Mouse (Mus musculus) intestine, postnatal 0 days (tissue): ENCODE results near the gene Itpka. TPM values are rescaled to one million over a fixed set of nuclear protein-coding genes. Genes with fewer than 3 reads are reported as not detected.
A peak's percentile ranks its signal among the peaks of the same experiment; 100 is the strongest.

Experiments
- ATAC-seq: fragments of 200-750 bp; cut with Nextera tagmentation; 2 replicates; pipeline ENCODE4 v1.8.0; 2017; ENCODE audit warnings: mild to moderate bottlenecking, moderate TSS enrichment, moderate library complexity
- H3K27ac ChIP-seq: fragments of 300-500 bp; sonication (generic); 2 replicates; pipeline ENCODE4 v1.5.1; 2014; ENCODE audit warnings: mild to moderate bottlenecking, low read depth, low read length, moderate library complexity
- H3K27me3 ChIP-seq: fragments of 300-500 bp; sonication (generic); replicated peaks from 2 replicates; pipeline ENCODE4 v1.6.1; 2014; ENCODE audit warnings: low read length, mixed read lengths; ENCODE audit not compliant: control insufficient read depth, insufficient read depth
- H3K36me3 ChIP-seq: fragments of 300-500 bp; sonication (generic); 2 replicates; pipeline ENCODE4 v1.6.1; 2014; ENCODE audit warnings: mild to moderate bottlenecking, moderate library complexity; ENCODE audit not compliant: control insufficient read depth, insufficient read depth
- H3K4me1 ChIP-seq: fragments of 300-500 bp; sonication (generic); replicated peaks from 2 replicates; pipeline ENCODE4 v1.6.1; 2014; ENCODE audit warnings: antibody characterized with exemption, low read length, mixed read lengths; ENCODE audit not compliant: control insufficient read depth, insufficient read depth
- H3K4me2 ChIP-seq: fragments of 300-500 bp; sonication (generic); replicated peaks from 2 replicates; pipeline ENCODE4 v1.6.1; 2014; ENCODE audit warnings: low read depth, mild to moderate bottlenecking, moderate library complexity
- H3K4me3 ChIP-seq: fragments of 300-500 bp; sonication (generic); 2 replicates; pipeline ENCODE4 v1.5.1; 2014; ENCODE audit warnings: low read depth, low read length
- H3K9ac ChIP-seq: fragments of 300-500 bp; sonication (generic); 2 replicates; pipeline ENCODE4 v1.6.1; 2014; ENCODE audit warnings: mild to moderate bottlenecking, low read depth, low read length
- H3K9me3 ChIP-seq: fragments of 300-500 bp; sonication (generic); 2 replicates; pipeline ENCODE4 v1.6.1; 2016; ENCODE audit warnings: mixed run types; ENCODE audit not compliant: control insufficient read depth
- CTCF ChIP-seq: sonication (generic); IDR thresholded peaks from 2 replicates; pipeline ENCODE4 v1.5.1; 2016; ENCODE audit warnings: low read depth, mild to moderate bottlenecking, control low read depth, antibody characterized with exemption, moderate library complexity
- WGBS: fragments of 180-500 bp; shearing (Covaris S2); extraction: QIAGEN DNeasy Blood & Tissue Kit; methylation state at CpG from one replicate; pipeline ENCODE4 v1.1.7; 2014; 5-methylcytosine and 5-hydroxymethylcytosine counted together
- polyA plus RNA-seq: library from polyadenylated mRNA; unstranded; fragments of >200 nt; fragmentation: Nextera tagmentation; extraction: Ambion mirVana; gene quantifications from 2 replicates; pipeline ENCODE4 v1.2.1, GENCODE M21; 2015

Gene Itpka
- polyA plus RNA-seq, 1 experiment from 2014 or later = 5.3 TPM

DNA sequence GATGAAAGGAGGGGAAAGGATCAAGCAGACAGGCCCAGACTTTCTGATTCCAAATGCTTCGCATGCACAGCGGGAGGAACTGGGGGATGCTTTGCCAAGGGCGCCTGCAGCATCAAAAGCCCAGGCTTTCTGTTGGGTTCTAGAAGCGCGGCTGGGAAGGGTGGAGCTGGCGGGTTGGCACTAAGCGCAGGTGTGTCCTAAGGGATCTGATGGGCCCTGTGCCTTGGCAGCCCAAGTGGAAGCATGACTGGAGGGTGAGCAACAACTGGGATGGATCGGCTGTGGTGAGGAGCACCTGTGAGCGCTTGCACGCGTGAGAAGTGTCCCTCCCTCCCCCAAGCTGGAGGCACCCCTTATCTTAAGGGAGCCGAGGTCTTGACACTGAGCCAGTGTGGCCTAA, 5.0 kb upstream of the Itpka start:
- no peak for ATAC-seq
- 0 out of 2 replicates have a peak, but pooled peaks cover 4% of the 10 kb centered on the region for H3K4me1 ChIP-seq
- H3K27ac ChIP-seq = no peak overlapping the region
- 22% methylated on average over 12 of the region's 12 CpGs for WGBS
- no peak overlapping the region for H3K9ac ChIP-seq
- no peak for TF ChIP-seq CTCF
- no peak overlapping the region for H3K4me3 ChIP-seq
- no peak overlapping the region for H3K4me2 ChIP-seq
- no peaks in the 10 kb centered on the region for H3K9me3 ChIP-seq
- H3K36me3 ChIP-seq = peaks cover 24% of the 10 kb centered on the region; the same call in 1 of the 2 replicates
- H3K27me3 ChIP-seq = no peaks in the 10 kb centered on the region

DNA sequence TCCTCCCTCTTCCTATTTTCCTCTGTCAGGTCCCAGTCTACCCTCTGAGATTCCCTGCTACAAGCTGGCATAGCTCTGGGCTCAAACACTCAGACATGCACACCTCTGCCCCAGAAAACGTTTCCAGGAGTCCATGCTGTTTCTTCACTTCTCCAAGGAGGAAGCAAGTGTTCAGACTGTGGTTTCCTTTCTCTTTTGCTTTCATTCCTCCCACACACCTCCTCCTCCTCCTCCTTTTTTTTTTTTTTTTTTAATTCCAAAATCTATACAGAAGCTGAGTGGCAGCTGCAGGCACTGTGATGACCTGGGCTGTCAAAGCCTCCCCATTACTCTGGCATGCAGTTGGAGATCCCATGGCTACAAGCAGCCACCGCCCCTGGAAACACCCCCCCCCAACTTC, 1.6 kb upstream of the Itpka start:
- peaks cover 5% of the 10 kb centered on the region; the same call in 1 of the 2 replicates for H3K4me1 ChIP-seq
- H3K4me3 ChIP-seq = no peak overlapping the region
- peak overlapping the region; percentile 27; the same call in 1 of the 2 replicates for H3K4me2 ChIP-seq
- H3K36me3 ChIP-seq = no peaks in the 10 kb centered on the region
- no peak for TF ChIP-seq CTCF
- 26% methylated on average over 2 of the region's 2 CpGs for WGBS
- H3K9me3 ChIP-seq = no peaks in the 10 kb centered on the region
- ATAC-seq = no peak
- 0 out of 2 replicates have a peak overlapping the region, but pooled peaks have one; percentile 97 for H3K27ac ChIP-seq
- no peak overlapping the region for H3K9ac ChIP-seq
- no peaks in the 10 kb centered on the region for H3K27me3 ChIP-seq

DNA sequence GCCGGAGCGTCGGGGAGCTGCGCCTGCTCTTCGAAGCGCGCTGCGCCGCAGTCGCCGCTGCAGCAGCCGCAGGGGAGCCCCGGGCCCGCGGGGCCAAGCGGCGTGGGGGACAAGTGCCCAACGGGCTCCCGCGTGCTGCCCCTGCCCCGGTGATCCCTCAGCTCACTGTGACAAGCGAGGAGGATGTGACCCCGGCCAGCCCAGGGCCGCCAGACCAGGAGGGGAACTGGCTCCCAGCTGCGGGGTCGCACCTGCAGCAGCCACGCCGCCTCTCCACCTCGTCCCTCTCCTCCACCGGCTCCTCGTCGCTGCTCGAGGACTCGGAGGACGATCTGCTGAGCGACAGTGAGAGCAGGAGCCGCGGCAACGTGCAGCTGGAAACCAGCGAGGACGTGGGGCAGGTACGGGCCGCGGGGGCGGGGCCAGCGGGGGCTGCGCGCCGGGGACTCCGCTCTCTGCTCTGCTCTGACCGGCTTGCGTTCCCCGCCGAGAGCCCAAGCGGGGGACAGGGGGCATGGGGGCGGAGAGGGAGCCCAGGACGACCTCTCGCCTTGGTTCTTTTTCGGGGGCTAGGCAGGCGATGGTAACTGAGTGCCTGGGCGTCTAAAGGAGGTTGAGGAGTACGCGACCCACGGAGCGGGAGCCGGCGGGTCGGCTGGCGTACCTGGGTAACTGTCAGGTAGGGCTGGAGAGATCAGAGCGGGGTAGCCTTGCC, 481 bp downstream of the Itpka start:
- Histone ChIP-seq H3K27ac (peak overlapping the region; percentile 97), H3K27me3 (no peaks in the 10 kb centered on the region), H3K9me3 (no peaks in the 10 kb centered on the region), H3K4me2 (peak overlapping the region; percentile 100), H3K4me3 (peak overlapping the region; percentile 64), H3K9ac (peak overlapping the region; percentile 65), H3K36me3 (no peaks in the 10 kb centered on the region), H3K4me1 (peaks cover 7% of the 10 kb centered on the region; the same call in 1 of the 2 replicates)
- ATAC-seq = no peak
- 1% methylated on average over 53 of the region's 70 CpGs for WGBS
- TF ChIP-seq CTCF = no peak

DNA sequence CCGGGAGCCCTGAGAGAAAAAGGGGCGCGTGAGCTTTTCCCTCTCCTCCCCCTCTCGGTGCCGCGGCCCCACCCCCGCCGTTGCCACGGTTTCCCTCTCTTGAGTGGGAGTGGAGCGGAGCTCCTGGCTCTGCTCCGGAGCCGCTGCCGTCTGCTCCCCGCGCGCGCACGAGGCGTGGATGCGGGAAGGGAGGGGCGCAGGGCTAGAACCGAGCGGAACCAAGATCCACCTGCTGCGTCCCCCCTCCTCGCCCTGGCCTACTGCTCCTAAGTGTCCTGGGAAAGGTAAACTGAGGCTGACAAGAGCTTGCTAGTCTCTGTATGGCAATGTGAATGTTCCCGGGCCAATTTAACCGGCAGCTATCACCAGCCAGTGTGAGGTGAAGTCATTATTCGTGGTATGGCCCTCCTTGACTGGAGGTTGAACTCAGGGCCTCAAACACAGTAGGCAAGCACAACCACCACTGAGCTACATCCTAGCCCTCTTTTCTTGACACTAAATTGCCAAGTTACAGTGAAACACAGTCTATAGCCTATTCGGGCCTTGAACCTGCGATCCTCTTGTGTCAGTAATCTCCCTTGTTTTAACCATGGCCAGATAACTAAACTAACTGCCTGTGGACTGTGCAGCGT, 1.2 kb downstream of the Itpka start:
- no peaks in the 10 kb centered on the region for H3K27me3 ChIP-seq
- peaks cover 7% of the 10 kb centered on the region; the same call in 1 of the 2 replicates for H3K4me1 ChIP-seq
- no peaks in the 10 kb centered on the region for H3K9me3 ChIP-seq
- ATAC-seq = no peak
- peak overlapping the region; percentile 64 for H3K4me3 ChIP-seq
- 7% methylated on average over 21 of the region's 31 CpGs for WGBS
- peak overlapping the region; percentile 100 for H3K4me2 ChIP-seq
- H3K9ac ChIP-seq = peak overlapping the region; percentile 65
- no peaks in the 10 kb centered on the region for H3K36me3 ChIP-seq
- H3K27ac ChIP-seq = peak overlapping the region; percentile 97
- no peak for TF ChIP-seq CTCF

DNA sequence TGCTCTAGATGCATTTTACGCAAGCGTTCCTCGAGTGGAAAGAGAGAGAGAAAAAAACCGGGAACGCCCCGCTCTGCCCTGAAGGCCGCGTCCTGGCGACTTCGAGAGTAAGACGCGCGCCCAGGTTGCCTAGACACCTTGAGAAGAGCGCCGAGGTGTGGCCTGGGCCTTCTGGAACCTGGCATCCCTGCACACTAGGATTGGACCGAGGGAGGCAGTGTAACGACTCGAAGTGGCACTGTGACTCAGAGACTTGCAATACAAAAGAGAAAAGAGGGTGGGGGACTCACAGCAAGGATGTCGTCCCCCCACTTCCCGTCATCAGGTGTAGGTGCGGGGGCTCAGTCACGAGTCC, 1.6 kb downstream of the Itpka start:
- TF ChIP-seq CTCF = peak; percentile 39
- Histone ChIP-seq H3K4me1 (peaks cover 7% of the 10 kb centered on the region; the same call in 1 of the 2 replicates), H3K9me3 (no peaks in the 10 kb centered on the region), H3K4me2 (peak overlapping the region; percentile 100), H3K4me3 (peak overlapping the region; percentile 64), H3K27ac (peak overlapping the region; percentile 97), H3K9ac (peak overlapping the region; percentile 48), H3K36me3 (no peaks in the 10 kb centered on the region), H3K27me3 (no peaks in the 10 kb centered on the region)
- ATAC-seq = peak; percentile 48
- WGBS = 8% methylated on average over 22 of the region's 22 CpGs

DNA sequence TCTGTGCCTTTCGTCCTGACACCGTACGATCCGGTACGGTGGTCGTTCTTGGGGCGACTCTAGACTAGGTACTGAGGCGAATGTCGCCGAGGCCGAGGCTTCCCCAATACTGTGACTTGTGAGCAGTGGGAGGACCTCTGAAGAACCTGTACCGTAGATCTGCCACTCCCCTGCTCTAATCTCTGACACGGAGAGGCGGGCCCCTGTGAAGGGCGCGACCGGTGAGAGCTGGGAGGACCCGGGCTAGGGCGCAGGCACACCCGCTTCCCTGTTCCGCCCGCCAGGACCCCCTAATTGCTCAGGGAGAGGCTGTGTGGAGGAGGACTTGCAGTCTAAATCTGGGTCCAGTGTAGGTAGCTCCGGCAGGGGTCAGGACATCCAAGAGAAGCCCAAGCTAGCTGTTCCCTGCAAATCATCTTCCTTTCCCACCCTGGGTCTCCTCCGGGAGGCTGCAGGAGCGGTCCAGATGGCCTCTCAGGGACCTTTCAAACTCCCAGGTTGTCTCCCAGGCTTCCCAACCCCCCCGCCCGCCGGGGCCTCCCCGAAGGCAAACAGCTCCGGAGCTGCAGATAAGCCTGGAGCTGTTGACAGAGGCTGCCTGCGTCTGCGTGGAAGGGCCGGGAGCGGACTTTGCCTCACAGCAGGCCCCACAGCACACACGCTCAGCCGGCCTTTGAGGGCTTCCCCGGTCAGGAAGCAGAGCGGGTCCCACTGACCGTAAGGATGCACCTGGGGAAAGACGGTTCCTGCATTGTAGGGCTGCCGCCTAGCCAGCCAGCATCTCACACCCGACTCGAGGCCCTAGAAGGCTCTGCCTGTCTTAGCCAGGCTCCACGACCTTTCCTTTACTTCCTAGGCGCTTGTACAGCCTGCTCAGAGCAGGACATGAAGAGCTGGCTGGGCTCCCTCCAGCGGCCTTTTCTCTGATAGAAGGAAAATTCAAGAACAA, 2.3 kb downstream of the Itpka start:
- peak; percentile 50 for TF ChIP-seq CTCF
- 5% methylated on average over 46 of the region's 46 CpGs for WGBS
- peak overlapping the region; percentile 48 for H3K9ac ChIP-seq
- no peaks in the 10 kb centered on the region for H3K9me3 ChIP-seq
- peak overlapping the region; percentile 100 for H3K4me2 ChIP-seq
- no peaks in the 10 kb centered on the region for H3K36me3 ChIP-seq
- ATAC-seq = peak; percentile 86
- peak overlapping the region; percentile 97 for H3K27ac ChIP-seq
- peaks cover 7% of the 10 kb centered on the region; the same call in 1 of the 2 replicates for H3K4me1 ChIP-seq
- H3K27me3 ChIP-seq = no peaks in the 10 kb centered on the region
- H3K4me3 ChIP-seq = peak overlapping the region; percentile 64
